Mouse (Mus musculus) lung, postnatal 0 days (tissue): Measurements from ENCODE around the gene Pde4d.

ENCODE experiments used
- CTCF ChIP-seq: IDR thresholded peaks from 2 replicates; pipeline ENCODE4 v1.5.1; 2016; ENCODE audit warnings: antibody characterized with exemption, mild to moderate bottlenecking
- EP300 ChIP-seq: IDR thresholded peaks from 2 replicates; pipeline ENCODE4 v1.6.1; 2016; ENCODE audit warnings: antibody characterized with exemption, mild to moderate bottlenecking, control low read depth

DNA sequence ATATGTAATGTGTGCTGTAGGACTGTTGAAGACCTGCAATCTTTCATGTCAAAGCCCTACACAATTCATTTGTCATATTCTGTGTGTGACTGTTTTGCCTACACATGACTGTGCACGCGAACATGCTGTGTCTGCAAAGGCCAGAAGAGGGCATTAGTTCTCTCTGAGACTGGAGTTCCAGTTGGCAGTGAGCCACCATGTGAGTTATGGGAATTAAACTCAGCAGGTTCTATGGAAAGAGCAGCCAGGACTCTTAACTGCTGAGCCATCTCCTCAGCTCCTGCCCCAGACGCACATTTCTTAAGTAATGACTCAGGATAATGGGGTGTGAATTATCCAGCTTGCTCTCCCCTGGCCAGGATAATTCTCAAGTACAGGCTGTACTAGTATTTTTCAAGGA, 363.2 kb downstream of the Pde4d start:
- TF ChIP-seq CTCF = peak; percentile 65
- no peak for TF ChIP-seq EP300
